Mouse (Mus musculus): Measurements from ENCODE around the gene Msantd2.

The Msantd2 gene

GRCm38 (mm10) chr9:37540701-37541575 is 51.8 kb downstream of the Msantd2 start:
- peak; percentile 42 for DNase-seq (ENCODE audit: low read depth, low spot score)

- DNase-seq (ENCODE audit: low read depth, low spot score), result no peak
Observed at GRCm38 (mm10) chr9:37541851-37542642, 52.9 kb downstream of the Msantd2 start.

- no peak for DNase-seq (ENCODE audit: low read depth, low spot score)
Observed at GRCm38 (mm10) chr9:37543869-37544440, 54.8 kb downstream of the Msantd2 start.

- DNase-seq (ENCODE audit: low read depth, low spot score), result peak; percentile 82
Observed at GRCm38 (mm10) chr9:37544447-37545165, 55.5 kb downstream of the Msantd2 start.

GRCm38 (mm10) chr9:37545166-37545610 is 56.1 kb downstream of the Msantd2 start:
- no peak for DNase-seq (ENCODE audit: low read depth, low spot score)

- no peak for DNase-seq (ENCODE audit: low read depth, low spot score)
Observed at GRCm38 (mm10) chr9:37545847-37546452, 56.8 kb downstream of the Msantd2 start.

- peak; percentile 51 for DNase-seq (ENCODE audit: low read depth, low spot score)
Observed at GRCm38 (mm10) chr9:37546889-37547288, 57.8 kb downstream of the Msantd2 start.

- DNase-seq (ENCODE audit: low read depth, low spot score), result no peak
Observed at GRCm38 (mm10) chr9:37550435-37550834, 61.3 kb downstream of the Msantd2 start.

- peak; percentile 53 for DNase-seq (ENCODE audit: low read depth, low spot score)
Observed at GRCm38 (mm10) chr9:37551751-37552531, 62.8 kb downstream of the Msantd2 start.

- DNase-seq (ENCODE audit: low read depth, low spot score), result peak; percentile 95
Observed at GRCm38 (mm10) chr9:37552536-37553293, 63.6 kb downstream of the Msantd2 start, which contains the start of gene Nrgn. Gene Nrgn (minus strand): TSS chr9:37552904.

- no peak for DNase-seq (ENCODE audit: low read depth, low spot score)
Observed at GRCm38 (mm10) chr9:37554279-37554678, 65.2 kb downstream of the Msantd2 start.

GRCm38 (mm10) chr9:37554838-37555748 is 66.0 kb downstream of the Msantd2 start, which contains the start of gene Siae:
Gene Siae (plus strand): TSS chr9:37555698.
- peak; percentile 86 for DNase-seq (ENCODE audit: low read depth, low spot score)

- DNase-seq (ENCODE audit: low read depth, low spot score), result peak; percentile 75
Observed at GRCm38 (mm10) chr9:37556366-37556765, 67.2 kb downstream of the Msantd2 start.

- no peak for DNase-seq (ENCODE audit: low read depth, low spot score)
Observed at GRCm38 (mm10) chr9:37560617-37561016, 71.5 kb downstream of the Msantd2 start.

- no peak for DNase-seq (ENCODE audit: low read depth, low spot score)
Observed at GRCm38 (mm10) chr9:37563805-37564204, 74.7 kb downstream of the Msantd2 start.

- no peak for DNase-seq (ENCODE audit: low read depth, low spot score)
Observed at GRCm38 (mm10) chr9:37567019-37567418, 77.9 kb downstream of the Msantd2 start.

- peak; percentile 66 for DNase-seq (ENCODE audit: low read depth, low spot score)
Observed at GRCm38 (mm10) chr9:37567454-37567853, 78.3 kb downstream of the Msantd2 start.

All from brain, adult 2 months (tissue).